Mouse (Mus musculus) stomach, postnatal 0 days (tissue): ENCODE data around the gene Pi4k2a.

Experiments used
- CTCF ChIP-seq: IDR thresholded peaks from 2 replicates; pipeline ENCODE4 v1.5.1; 2016; ENCODE audit warnings: antibody characterized with exemption, low read depth, mild to moderate bottlenecking, moderate library complexity
- EP300 ChIP-seq: optimal IDR thresholded peaks from 2 replicates; pipeline ENCODE3; 2016; ENCODE audit warnings: antibody characterized with exemption

GRCm38 (mm10) chr19:42128052-42128740 lies 37.9 kb downstream of the Pi4k2a start:
- TF ChIP-seq EP300 (no peak), CTCF (no peak)
